Mouse (Mus musculus) gastrocnemius, postnatal 10 days (tissue): Measurements from ENCODE around the gene Tmem38a. TPM values are rescaled to one million over a fixed set of nuclear protein-coding genes. Genes with fewer than 3 reads are reported as not detected.

ENCODE experiments used
- DNase-seq: peaks from one replicate; pipeline ENCODE4 v3.0.0; 2021; ENCODE audit warnings: mixed read lengths
- microRNA-seq, 2 experiments: library from miRNA; unstranded; fragments of <30 nt; microRNA quantifications; one replicate each; pipeline ENCODE4 v1.2.0; 2021
- total RNA-seq, 2 experiments: library from RNA; stranded (reverse); gene quantifications; 2 replicates each; pipeline ENCODE4 v1.2.3; 2021

Gene Tmem38a
- total RNA-seq, 2 experiments from 2014 or later: 824 to 997 TPM

GRCm38 (mm10) chr8:72584390-72584789 is 12.5 kb downstream of the Tmem38a start:
- no peak for DNase-seq

- DNase-seq: peak; percentile 75
Observed at GRCm38 (mm10) chr8:72587806-72588205, 16.0 kb downstream of the Tmem38a start.

DNA sequence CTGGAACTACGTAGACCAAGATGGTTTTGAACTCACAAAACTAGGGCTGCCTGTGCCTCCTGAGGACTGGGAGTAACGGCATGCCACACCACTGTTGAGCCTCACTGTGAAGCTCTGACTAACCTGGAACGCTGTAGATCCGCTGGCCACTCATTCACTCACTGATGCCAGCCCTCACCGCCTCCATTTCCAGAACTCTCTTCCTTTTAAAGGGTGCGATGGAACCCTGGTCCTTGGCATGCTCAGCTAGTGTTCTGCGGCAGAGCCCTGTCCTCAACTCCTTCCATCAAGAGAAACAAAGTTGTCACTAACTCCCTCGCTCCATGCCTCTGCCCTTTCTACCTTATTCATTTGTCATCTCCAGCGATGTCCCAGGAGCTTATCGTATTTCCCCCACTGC is 17.0 kb downstream of the Tmem38a start:
- DNase-seq: no peak

DNA sequence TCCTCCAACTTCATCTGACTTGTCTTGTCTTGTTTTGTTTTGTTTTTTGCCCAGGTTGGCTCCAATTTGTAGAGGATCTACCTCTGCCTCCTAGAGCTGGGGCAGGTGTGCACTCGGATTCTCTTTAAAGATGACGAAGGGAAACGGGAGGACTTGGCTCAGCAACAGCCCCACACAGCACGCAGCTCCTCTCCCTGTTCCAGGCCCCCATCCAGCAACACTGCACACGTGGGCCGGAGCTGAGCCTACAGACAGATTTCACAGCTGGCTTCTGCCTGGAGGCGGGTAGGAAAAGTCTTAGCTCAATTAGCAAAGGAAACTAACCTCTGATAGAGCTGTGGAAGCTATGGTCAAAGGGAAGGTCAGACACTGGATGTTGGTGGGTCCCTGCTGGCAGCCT is 17.4 kb downstream of the Tmem38a start:
- DNase-seq: peak; percentile 56

DNA sequence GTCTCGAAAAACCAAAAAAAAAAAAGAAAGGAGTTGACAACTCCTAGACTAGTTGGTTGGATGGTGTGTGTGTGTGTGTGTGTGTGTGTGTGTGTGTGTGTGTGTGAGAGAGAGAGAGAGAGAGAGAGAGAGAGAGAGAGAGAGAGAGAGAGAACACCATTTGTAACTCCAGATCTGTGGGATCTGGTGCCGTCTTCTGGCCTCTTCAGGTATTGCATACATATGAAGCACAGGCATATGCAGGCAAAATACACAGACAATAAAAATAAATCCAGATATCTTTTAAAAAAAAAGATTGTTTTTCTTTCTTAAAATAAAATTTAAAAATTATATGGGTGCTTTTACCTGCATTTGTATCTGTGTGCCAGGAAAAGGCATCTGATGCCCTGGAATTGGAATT is 18.3 kb downstream of the Tmem38a start:
- DNase-seq: peak; percentile 45

Small RNAs within 50 kb of the gene (microRNA-seq; reads per million reads assigned to microRNA genes)
- 0 reads per million in 2 experiments for gene Gm28019

Other genes starting within 250 kb of the Tmem38a start
- 10 to 100 TPM; 27.4 to 38.7 TPM for gene Eps15l1, start 150.6 kb upstream of the Tmem38a start, total RNA-seq
- 1 to 10 TPM; 1.7 to 1.8 TPM for gene Calr3, start 128.2 kb upstream of the Tmem38a start, total RNA-seq
- 1 to 10 TPM; 3.6 to 5.6 TPM for gene 1700030K09Rik, start 128.2 kb upstream of the Tmem38a start, total RNA-seq
- gene Cherp, start 96.8 kb upstream of the Tmem38a start, total RNA-seq: 10 to 100 TPM; 27.5 to 38.9 TPM
- gene Slc35e1, start 79.4 kb upstream of the Tmem38a start, total RNA-seq: 10 to 100 TPM; 23.3 to 25.3 TPM
- 1 to 10 TPM; 7.0 to 9.3 TPM for gene Med26, start 23.8 kb upstream of the Tmem38a start, total RNA-seq
- gene Smim7, start 967 bp upstream of the Tmem38a start, total RNA-seq: 100 to 1,000 TPM in 1 of 2 experiments, 10 to 100 TPM in 1; 89.9 to 102 TPM
- gene Nwd1, start 74.7 kb downstream of the Tmem38a start, total RNA-seq: 1 to 10 TPM; 1.0 to 1.2 TPM
- 10 to 100 TPM; 78.2 to 80.8 TPM for gene Sin3b, start 151.2 kb downstream of the Tmem38a start, total RNA-seq
- gene F2rl3, start 189.8 kb downstream of the Tmem38a start, total RNA-seq: 1 to 10 TPM; 1.9 to 3.2 TPM